Mouse (Mus musculus) limb, embryonic 10.5 days (tissue): Measurements from ENCODE around the gene Myh14. TPM values are rescaled to one million over a fixed set of nuclear protein-coding genes. Genes with fewer than 3 reads are reported as not detected.

Source experiments
- DNase-seq: peaks from one replicate; pipeline ENCODE4 v3.0.0-alpha.2; 2017; ENCODE audit warnings: low spot score
- H3K27ac ChIP-seq: fragments of 300-500 bp; sonication (generic); 2 replicates; pipeline ENCODE4 v1.5.1; 2016; ENCODE audit warnings: mild to moderate bottlenecking
- H3K27me3 ChIP-seq: fragments of 300-500 bp; sonication (generic); 2 replicates; pipeline ENCODE4 v1.6.1; 2016; ENCODE audit warnings: low read depth, mild to moderate bottlenecking; ENCODE audit not compliant: poor library complexity, severe bottlenecking
- H3K36me3 ChIP-seq: fragments of 300-500 bp; sonication (generic); 2 replicates; pipeline ENCODE4 v1.6.1; 2016; ENCODE audit warnings: mild to moderate bottlenecking, moderate library complexity
- H3K4me1 ChIP-seq: fragments of 300-500 bp; sonication (generic); 2 replicates; pipeline ENCODE4 v1.6.1; 2016
- H3K4me3 ChIP-seq: fragments of 300-500 bp; sonication (generic); 2 replicates; pipeline ENCODE4 v1.5.1; 2016; ENCODE audit warnings: mild to moderate bottlenecking, moderate library complexity
- H3K9me3 ChIP-seq: fragments of 300-500 bp; sonication (generic); replicated peaks from 2 replicates; pipeline ENCODE4 v1.6.1; 2016; ENCODE audit warnings: mild to moderate bottlenecking
- WGBS: fragments of 180-500 bp; shearing (Covaris S2); methylation state at CpG from one replicate; pipeline ENCODE4 v1.1.7; 2016; 5-methylcytosine and 5-hydroxymethylcytosine counted together
- polyA plus RNA-seq: library from polyadenylated mRNA; unstranded; fragments of >200 nt; fragmentation: Nextera tagmentation; extraction: Ambion mirVana; gene quantifications from 2 replicates; pipeline ENCODE4 v1.2.1, GENCODE M21; 2016

Myh14 gene
- polyA plus RNA-seq, 1 experiment from 2014 or later = 1.8 TPM

DNA sequence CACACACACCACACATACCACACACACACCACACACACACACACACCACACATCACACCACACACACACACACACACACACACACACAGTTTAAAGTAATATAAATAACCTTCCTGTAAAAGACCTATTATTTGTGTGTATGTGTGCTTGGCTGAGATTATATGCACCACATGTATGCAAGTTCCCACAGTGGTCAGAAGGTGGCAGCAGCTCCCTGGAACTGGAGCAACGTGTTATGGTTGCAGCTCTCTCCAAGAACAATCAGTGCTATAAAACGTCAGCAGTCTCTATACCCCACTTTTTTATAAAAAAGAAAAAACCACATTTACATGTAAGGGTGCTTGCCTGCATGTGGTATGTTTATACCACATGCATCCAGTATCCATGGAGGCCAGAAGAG, 4.2 kb downstream of the Myh14 start:
- no peak overlapping the region for H3K27ac ChIP-seq
- WGBS = 80% methylated on average over 2 of the region's 2 CpGs
- no peak for DNase-seq

DNA sequence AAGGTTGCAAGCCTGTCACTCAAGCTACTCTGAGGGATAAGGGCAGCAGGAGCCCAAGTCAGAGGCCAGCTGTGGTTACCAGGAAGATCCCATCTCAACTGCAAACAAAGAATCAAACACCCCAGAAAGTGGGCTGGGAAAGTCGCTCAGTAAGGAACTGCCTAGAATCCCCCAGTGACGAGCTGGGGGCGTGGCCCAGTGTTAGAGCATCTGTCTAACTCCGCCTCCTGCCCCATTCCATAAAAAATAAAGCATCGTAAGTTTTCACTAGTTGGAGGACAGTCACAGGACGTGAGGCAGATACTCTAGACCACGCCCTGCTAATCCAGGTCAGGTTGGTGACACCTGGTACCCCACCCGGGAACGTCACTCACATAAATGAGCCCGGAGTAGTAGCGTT, 5.9 kb downstream of the Myh14 start:
- Histone ChIP-seq H3K27me3 (peaks cover 31% of the 10 kb centered on the region), H3K27ac (no peak overlapping the region), H3K4me3 (no peak overlapping the region), H3K9me3 (no peaks in the 10 kb centered on the region), H3K36me3 (no peaks in the 10 kb centered on the region), H3K4me1 (peaks cover 8% of the 10 kb centered on the region; the same call in 1 of the 2 replicates)
- DNase-seq = no peak
- 35% methylated on average over 11 of the region's 11 CpGs for WGBS

More for the DNA sequence above, 4.2 kb downstream of the Myh14 start:
- H3K27me3 ChIP-seq = peaks cover 47% of the 10 kb centered on the region
- no peak overlapping the region for H3K4me3 ChIP-seq
- H3K36me3 ChIP-seq = no peaks in the 10 kb centered on the region
- H3K9me3 ChIP-seq = no peaks in the 10 kb centered on the region
- peaks cover 20% of the 10 kb centered on the region for H3K4me1 ChIP-seq

DNA sequence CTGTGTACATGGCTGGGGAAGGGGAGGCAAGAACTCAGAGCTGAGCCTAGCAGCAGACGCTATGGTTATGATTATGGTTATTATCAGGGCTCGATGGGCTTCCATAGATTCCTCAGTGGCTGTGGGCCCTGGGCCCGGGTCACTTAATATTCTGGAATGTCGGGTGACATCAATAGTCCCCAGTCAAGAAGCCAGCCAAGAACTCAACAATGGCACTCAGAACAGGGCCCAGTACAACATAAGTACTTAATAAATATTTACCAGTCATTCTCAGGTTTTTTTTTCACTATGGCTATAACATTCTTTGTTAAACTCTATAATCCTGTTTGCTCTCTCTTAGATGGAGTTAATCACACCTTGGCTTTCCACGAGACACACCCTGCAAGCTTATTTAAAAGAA, 7.1 kb downstream of the Myh14 start:
- H3K4me3 ChIP-seq = no peak overlapping the region
- H3K36me3 ChIP-seq = no peaks in the 10 kb centered on the region
- H3K27me3 ChIP-seq = peaks cover 19% of the 10 kb centered on the region
- no peak overlapping the region for H3K27ac ChIP-seq
- DNase-seq = no peak
- 88% methylated on average over 5 of the region's 5 CpGs for WGBS
- H3K9me3 ChIP-seq = no peaks in the 10 kb centered on the region
- peaks cover 8% of the 10 kb centered on the region; the same call in 1 of the 2 replicates for H3K4me1 ChIP-seq

DNA sequence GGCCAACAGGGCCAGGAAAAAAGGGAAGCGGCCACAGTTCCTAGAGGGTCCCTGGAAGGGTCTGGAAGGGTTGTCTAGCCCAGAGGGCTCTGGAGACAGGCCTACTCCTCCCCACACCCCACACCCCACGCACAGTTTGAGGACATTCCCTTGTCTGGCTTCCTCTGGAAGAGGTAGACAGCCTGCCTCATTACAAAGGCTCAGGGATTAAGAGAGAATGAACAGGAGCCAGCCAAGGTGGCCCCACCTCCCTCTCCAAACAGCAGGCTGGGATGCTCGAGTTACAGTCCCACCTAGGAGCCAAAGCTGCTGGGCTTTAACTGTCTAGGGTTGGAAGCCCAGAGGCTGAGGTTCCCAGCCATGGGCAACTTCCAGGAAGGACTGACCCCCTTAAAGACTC, 8.1 kb downstream of the Myh14 start:
- no peak overlapping the region for H3K4me3 ChIP-seq
- peaks cover 9% of the 10 kb centered on the region; the same call in 1 of the 2 replicates for H3K27me3 ChIP-seq
- no peaks in the 10 kb centered on the region for H3K36me3 ChIP-seq
- H3K9me3 ChIP-seq = no peaks in the 10 kb centered on the region
- H3K27ac ChIP-seq = peak overlapping the region; percentile 56; the same call in 1 of the 2 replicates
- DNase-seq = no peak
- WGBS = 13% methylated on average over 3 of the region's 3 CpGs
- H3K4me1 ChIP-seq = peaks cover 8% of the 10 kb centered on the region; the same call in 1 of the 2 replicates

DNA sequence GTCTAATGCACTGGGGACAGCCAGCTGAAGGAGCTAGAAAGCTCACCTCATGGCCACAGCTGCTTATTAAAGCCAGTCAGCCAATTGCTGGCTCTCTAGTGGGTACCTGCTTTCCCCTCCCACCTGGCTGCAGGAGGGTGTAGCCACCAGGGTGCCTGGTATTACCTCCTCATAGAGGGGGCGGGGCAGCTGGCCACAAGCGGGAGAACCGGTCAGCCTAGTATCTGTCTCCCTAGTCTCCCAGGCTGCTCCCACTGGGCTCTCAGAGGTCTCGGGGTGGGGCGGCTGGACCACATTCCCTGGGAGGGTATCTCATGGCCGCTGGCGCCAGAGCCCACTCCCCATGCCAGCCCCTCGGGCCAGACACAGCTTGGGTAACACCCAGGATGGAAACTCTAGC, 8.5 kb downstream of the Myh14 start:
- DNase-seq = no peak
- Histone ChIP-seq H3K36me3 (no peaks in the 10 kb centered on the region), H3K4me3 (no peak overlapping the region), H3K27ac (peak overlapping the region; percentile 56; the same call in 1 of the 2 replicates), H3K4me1 (peaks cover 8% of the 10 kb centered on the region; the same call in 1 of the 2 replicates), H3K27me3 (peaks cover 5% of the 10 kb centered on the region; the same call in 1 of the 2 replicates), H3K9me3 (no peaks in the 10 kb centered on the region)
- WGBS = 12% methylated on average over 8 of the region's 8 CpGs

DNA sequence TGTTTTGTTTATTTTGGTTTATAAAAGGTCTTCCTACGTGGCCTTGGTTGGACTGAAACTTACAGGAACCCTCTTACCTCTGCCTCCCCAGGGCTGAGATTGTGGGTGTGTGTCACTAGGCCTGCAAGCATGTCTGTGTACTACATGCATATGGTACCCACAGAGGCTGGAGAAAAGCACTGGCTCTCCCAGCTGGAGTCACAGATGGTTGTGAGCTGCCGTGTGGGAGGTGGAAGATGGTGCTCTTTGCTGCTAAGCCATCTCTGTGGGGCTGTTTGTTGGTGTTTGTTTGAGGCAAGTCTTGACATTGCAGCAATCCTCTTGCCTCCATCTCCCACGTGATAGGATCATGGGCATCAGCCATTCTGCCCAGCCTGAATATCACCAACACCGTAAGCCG, 9.4 kb downstream of the Myh14 start:
- Histone ChIP-seq H3K9me3 (no peaks in the 10 kb centered on the region), H3K4me3 (no peak overlapping the region), H3K36me3 (no peaks in the 10 kb centered on the region), H3K4me1 (peaks cover 8% of the 10 kb centered on the region; the same call in 1 of the 2 replicates), H3K27ac (no peak overlapping the region), H3K27me3 (0 out of 2 replicates have a peak, but pooled peaks cover 5% of the 10 kb centered on the region)
- DNase-seq = no peak
- 75% methylated on average over 5 of the region's 5 CpGs for WGBS

DNA sequence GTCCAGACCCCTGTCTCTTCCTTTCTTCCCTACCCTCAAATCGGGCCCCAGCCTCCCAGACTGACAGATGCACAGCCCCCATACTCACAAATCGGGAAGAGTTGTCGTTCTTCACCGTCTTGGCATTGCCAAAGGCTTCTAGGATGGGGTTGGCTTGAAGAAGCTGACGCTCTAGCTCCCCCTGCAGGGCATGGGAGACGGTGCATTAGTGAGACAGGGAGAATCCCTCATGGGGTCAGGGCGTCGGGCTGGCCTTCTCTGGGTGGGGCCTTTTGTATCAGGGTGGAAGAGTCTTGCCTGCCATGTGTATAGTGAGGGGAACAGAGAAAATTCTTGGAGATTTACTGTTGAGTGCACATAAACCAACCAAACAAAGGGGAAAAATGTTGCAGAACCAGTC, 15.1 kb downstream of the Myh14 start:
- no peaks in the 10 kb centered on the region for H3K36me3 ChIP-seq
- no peaks in the 10 kb centered on the region for H3K4me1 ChIP-seq
- H3K4me3 ChIP-seq = no peak overlapping the region

DNA sequence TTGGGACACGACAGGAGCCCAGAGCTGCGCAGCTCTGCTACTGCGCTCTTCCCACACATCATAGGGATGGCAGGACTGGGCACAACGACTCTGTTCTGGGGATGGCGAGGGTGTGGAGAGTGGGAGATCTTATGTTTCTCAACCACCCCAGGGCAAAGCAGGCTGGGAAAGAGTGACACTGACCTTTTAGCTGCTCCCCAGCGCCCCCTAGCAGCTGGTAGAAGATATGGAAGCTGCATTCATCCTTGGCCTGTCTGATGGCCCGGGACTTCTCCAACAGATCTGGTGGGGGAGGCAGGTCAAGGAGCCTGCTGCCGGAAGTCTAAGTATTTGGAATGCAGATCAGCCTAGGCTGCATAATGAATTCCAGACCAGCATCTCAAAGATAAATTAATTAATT, 16.9 kb downstream of the Myh14 start:
- 53% methylated on average over 8 of the region's 8 CpGs for WGBS
- DNase-seq = no peak
- H3K4me1 ChIP-seq = peaks cover 4% of the 10 kb centered on the region

More for the DNA sequence above, 15.1 kb downstream of the Myh14 start:
- Histone ChIP-seq H3K27me3 (no peaks in the 10 kb centered on the region), H3K27ac (no peak overlapping the region), H3K9me3 (no peaks in the 10 kb centered on the region)
- DNase-seq = peak; percentile 55
- 19% methylated on average over 8 of the region's 8 CpGs for WGBS

DNA sequence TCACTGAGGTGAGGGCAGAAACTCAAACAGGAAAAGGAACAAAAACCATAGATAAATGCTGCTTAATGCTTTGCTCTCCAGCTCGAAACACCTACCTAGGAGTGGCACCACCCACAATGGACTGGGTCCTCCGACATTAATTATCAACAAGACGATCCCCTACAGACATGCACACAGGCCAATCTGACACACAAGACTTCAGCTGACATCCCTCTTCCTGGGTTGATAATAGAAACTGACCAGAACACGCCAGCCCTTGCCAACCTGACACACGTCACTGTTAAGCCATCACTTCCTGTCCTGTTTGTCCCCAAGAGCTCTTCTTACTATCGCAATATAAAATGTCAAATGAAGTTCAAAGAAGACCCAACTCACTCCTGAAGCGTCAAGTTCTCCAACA, 19.2 kb downstream of the Myh14 start:
- DNase-seq = no peak
- Histone ChIP-seq H3K9me3 (no peaks in the 10 kb centered on the region), H3K27me3 (peaks cover under 1% of the 10 kb centered on the region; the same call in 1 of the 2 replicates), H3K36me3 (no peaks in the 10 kb centered on the region), H3K27ac (no peak overlapping the region), H3K4me3 (no peak overlapping the region), H3K4me1 (peaks cover 5% of the 10 kb centered on the region)
- 80% methylated on average over 7 of the region's 7 CpGs for WGBS

More for the DNA sequence above, 16.9 kb downstream of the Myh14 start:
- H3K36me3 ChIP-seq = no peaks in the 10 kb centered on the region
- H3K27me3 ChIP-seq = no peaks in the 10 kb centered on the region
- no peak overlapping the region for H3K27ac ChIP-seq
- no peak overlapping the region for H3K4me3 ChIP-seq
- H3K9me3 ChIP-seq = no peaks in the 10 kb centered on the region

DNA sequence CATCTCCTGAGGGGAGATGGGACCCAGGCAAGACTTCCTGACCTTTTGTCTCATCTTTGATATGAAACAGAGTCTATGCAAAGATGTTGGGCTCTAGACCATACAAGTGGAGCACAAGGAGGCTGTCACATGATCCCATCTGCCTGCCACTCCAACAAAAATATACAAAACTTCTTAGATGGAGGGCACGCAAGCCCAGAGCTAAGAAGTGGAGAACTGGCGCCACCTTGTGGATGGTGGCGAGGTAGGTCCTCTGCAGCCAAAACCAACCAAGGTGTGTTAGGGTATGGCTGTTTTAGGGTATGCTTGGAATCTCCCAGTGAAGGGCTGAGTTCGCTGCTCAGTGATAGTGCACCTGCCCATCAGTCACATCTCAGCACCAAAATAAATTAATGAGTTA, 20.7 kb downstream of the Myh14 start:
- H3K4me3 ChIP-seq = no peak overlapping the region
- peaks cover 5% of the 10 kb centered on the region for H3K4me1 ChIP-seq
- peak; percentile 74 for DNase-seq
- H3K9me3 ChIP-seq = no peaks in the 10 kb centered on the region
- no peaks in the 10 kb centered on the region for H3K36me3 ChIP-seq
- H3K27ac ChIP-seq = no peak overlapping the region
- WGBS = 13% methylated on average over 4 of the region's 4 CpGs
- H3K27me3 ChIP-seq = peaks cover 15% of the 10 kb centered on the region

DNA sequence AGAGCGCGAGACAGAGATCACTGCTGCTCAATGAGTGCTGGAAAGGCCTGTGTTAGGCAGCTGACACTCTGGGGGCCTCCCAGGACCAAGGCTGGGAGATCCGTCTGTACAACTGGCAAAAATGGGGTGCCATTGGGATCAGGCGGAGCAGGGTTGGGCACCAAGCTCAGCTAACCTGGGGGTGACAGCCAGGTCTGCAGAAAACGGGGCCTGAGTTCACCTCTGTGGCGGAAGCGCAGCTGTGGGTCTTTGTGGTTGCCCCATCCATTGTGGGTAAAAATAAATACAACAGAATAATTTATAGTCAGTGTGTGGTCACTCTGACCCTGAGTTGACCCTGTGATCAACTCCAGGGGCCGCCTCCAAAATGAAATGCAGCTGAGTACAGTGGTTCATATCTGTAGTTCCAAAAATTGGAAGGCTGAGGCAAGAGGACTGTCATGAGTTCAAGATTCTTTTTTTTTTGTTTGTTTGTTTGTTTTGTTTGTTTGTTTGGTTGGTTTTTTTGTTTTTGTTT, 21.5 kb downstream of the Myh14 start:
- H3K4me1 ChIP-seq = peaks cover 5% of the 10 kb centered on the region
- 72% methylated on average over 8 of the region's 8 CpGs for WGBS
- H3K9me3 ChIP-seq = no peaks in the 10 kb centered on the region
- H3K4me3 ChIP-seq = no peak overlapping the region
- no peak for DNase-seq
- H3K27ac ChIP-seq = no peak overlapping the region
- no peaks in the 10 kb centered on the region for H3K36me3 ChIP-seq
- H3K27me3 ChIP-seq = peaks cover 24% of the 10 kb centered on the region

DNA sequence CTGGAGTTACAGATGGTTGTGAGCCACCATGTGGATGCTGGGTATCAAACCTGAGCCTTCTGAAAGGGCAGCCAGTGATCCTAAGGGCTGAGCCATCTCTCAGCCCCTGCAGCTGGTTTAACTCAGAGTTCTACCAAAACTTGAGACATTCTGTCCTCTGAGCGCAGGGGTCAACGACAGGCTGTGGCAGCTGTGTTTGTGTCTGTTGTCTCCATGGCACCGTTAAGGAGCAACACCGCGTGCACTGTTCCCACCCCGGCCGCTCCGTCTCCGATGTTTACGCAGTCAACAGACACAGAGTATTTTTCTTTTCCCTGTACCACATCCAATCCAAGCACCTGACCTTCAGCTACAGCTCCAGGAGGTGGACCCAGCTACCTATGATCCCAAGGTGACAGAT, 22.9 kb downstream of the Myh14 start:
- no peaks in the 10 kb centered on the region for H3K9me3 ChIP-seq
- DNase-seq = no peak

DNA sequence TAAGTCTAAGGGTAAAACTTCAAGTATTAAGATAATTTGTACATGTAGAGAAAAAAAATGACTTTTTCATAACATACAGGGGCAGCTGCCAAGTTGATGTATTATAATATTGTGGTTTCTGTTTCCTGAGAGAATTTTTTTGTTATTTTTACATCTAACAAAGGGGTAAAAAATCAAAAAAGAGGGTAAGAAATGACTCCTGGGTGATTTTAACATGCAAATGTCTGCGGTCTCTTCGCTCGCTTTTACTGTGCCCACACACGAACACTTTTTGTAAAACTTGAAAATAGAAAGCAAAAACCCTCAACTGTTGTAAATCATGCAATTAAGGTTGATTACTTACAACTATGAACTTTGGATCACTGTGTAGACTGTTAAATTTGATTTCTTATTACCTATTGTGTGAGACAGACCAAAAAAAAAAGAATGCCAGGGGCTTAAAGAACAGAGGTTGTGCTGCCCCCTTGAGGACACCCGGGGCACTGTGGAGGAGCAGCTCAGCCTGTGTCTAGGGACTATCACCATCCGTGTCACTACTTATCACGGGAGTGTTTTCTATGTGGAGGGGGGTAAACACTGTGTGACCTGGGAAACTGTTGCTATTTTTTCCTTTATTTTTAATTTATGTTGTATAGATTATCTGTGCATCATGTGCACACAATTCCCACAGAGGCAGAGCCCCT, 23.5 kb downstream of the Myh14 start:
- 54% methylated on average over 7 of the region's 7 CpGs for WGBS
- Histone ChIP-seq H3K9me3 (no peaks in the 10 kb centered on the region), H3K27ac (no peak overlapping the region), H3K27me3 (peaks cover 41% of the 10 kb centered on the region), H3K4me3 (no peak overlapping the region), H3K4me1 (peaks cover 5% of the 10 kb centered on the region), H3K36me3 (no peaks in the 10 kb centered on the region)
- DNase-seq = peak; percentile 72

More for the DNA sequence above, 22.9 kb downstream of the Myh14 start:
- peaks cover 37% of the 10 kb centered on the region for H3K27me3 ChIP-seq
- no peak overlapping the region for H3K27ac ChIP-seq
- WGBS = 80% methylated on average over 10 of the region's 10 CpGs
- H3K4me1 ChIP-seq = peaks cover 5% of the 10 kb centered on the region
- H3K36me3 ChIP-seq = no peaks in the 10 kb centered on the region
- H3K4me3 ChIP-seq = no peak overlapping the region
